Mouse (Mus musculus): ENCODE results near the gene Sorcs2. TPM values are rescaled to one million over a fixed set of nuclear protein-coding genes. Genes with fewer than 3 reads are reported as not detected.
A peak's percentile ranks its signal among the peaks of the same experiment; 100 is the strongest.

The Sorcs2 gene
- total and polyA plus RNA-seq, 2 experiments from 2014 or later = 12.4 to 50.3 TPM

DNA sequence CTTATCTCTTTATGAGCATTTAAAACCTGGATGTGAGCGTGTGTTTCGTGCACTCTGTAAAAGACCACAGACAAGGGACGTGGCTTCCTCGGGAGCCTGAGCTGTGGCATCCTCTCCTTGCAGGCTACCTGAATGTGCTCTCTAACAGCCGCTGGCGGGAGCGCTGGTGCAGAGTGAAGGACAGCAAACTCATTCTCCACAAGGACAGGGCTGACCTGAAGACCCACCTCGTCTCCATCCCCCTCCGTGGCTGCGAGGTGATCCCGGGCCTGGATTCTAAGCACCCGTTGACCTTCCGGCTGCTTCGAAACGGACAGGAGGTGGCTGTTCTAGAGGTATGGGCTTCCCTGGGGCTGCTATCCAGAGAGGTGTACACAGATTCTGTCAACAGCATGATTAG, 423.7 kb downstream of the Sorcs2 start:
- 90% methylated on average over 15 of the region's 15 CpGs for WGBS
- H3K4me1 ChIP-seq (ENCODE audit: insufficient read depth, low read length) = no peaks in the 10 kb centered on the region
- no peak overlapping the region for H3K9ac ChIP-seq (replicated peaks; ENCODE audit: low read length)
- H3K36me3 ChIP-seq (ENCODE audit: insufficient read depth, low read length) = peaks cover 35% of the 10 kb centered on the region
- ATAC-seq (no peak), DNase-seq (ENCODE audit: low spot score) (no peak)
- no peak overlapping the region for H3K27ac ChIP-seq
- no peak overlapping the region for H3K4me2 ChIP-seq (ENCODE audit: low read depth, low read length)
- H3K27me3 ChIP-seq (ENCODE audit: insufficient read depth, low read length) = no peaks in the 10 kb centered on the region
- no peak for TF ChIP-seq CTCF (IDR thresholded peaks at IDR 0.05; ENCODE audit: low read depth)
- H3K9me3 ChIP-seq (ENCODE audit: low read length) = no peaks in the 10 kb centered on the region
- no peak overlapping the region for H3K4me3 ChIP-seq (ENCODE audit: low read length)

GRCm38 (mm10) chr5:35973800-35974199, 424.1 kb downstream of the Sorcs2 start:
- no peak overlapping the region for H3K27ac ChIP-seq
- H3K9ac ChIP-seq (replicated peaks; ENCODE audit: low read length) = no peak overlapping the region
- DNase-seq (ENCODE audit: low spot score) (no peak), ATAC-seq (no peak)
- H3K4me1 ChIP-seq (ENCODE audit: insufficient read depth, low read length) = no peaks in the 10 kb centered on the region
- H3K27me3 ChIP-seq (ENCODE audit: insufficient read depth, low read length) = no peaks in the 10 kb centered on the region
- H3K4me3 ChIP-seq (ENCODE audit: low read length) = no peak overlapping the region
- H3K36me3 ChIP-seq (ENCODE audit: insufficient read depth, low read length) = peaks cover 36% of the 10 kb centered on the region
- no peaks in the 10 kb centered on the region for H3K9me3 ChIP-seq (ENCODE audit: low read length)
- 72% methylated on average over 12 of the region's 12 CpGs for WGBS
- no peak overlapping the region for H3K4me2 ChIP-seq (ENCODE audit: low read depth, low read length)
- no peak for TF ChIP-seq CTCF (IDR thresholded peaks at IDR 0.05; ENCODE audit: low read depth)

DNA sequence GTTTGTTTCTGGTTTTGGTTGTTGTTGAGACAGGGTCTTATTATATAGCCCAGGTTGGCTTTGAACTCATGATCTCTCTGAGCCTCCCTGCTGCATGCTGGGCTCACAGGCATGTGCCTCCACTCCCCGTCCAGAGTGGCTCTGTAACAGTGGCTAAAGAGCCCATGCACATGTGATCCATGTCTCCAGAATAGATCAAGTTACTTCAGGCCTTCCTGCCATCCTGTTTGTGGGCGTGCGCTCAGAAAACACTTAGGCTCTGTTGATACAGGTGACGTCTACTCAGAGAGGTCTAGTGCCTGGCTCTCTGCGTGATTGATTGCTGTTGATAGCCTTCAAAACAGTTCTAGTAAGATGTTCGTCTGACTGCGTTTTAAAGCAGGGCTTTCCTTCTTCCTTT, 425.2 kb downstream of the Sorcs2 start:
- Histone ChIP-seq H3K9me3 (ENCODE audit: low read length) (no peaks in the 10 kb centered on the region), H3K36me3 (ENCODE audit: insufficient read depth, low read length) (peaks cover 41% of the 10 kb centered on the region), H3K27me3 (ENCODE audit: insufficient read depth, low read length) (no peaks in the 10 kb centered on the region), H3K4me3 (ENCODE audit: low read length) (no peak overlapping the region), H3K27ac (no peak overlapping the region), H3K9ac (replicated peaks; ENCODE audit: low read length) (no peak overlapping the region), H3K4me2 (ENCODE audit: low read depth, low read length) (no peak overlapping the region), H3K4me1 (ENCODE audit: insufficient read depth, low read length) (no peaks in the 10 kb centered on the region)
- 88% methylated on average over 7 of the region's 7 CpGs for WGBS
- no peak for TF ChIP-seq CTCF (IDR thresholded peaks at IDR 0.05; ENCODE audit: low read depth)
- ATAC-seq (no peak), DNase-seq (ENCODE audit: low spot score) (no peak)

GRCm38 (mm10) chr5:35971841-35972578, 425.9 kb downstream of the Sorcs2 start:
- 63% methylated on average over 10 of the region's 10 CpGs for WGBS
- ATAC-seq (no peak), DNase-seq (ENCODE audit: low spot score) (peak; percentile 89)
- no peaks in the 10 kb centered on the region for H3K4me1 ChIP-seq (ENCODE audit: insufficient read depth, low read length)
- no peaks in the 10 kb centered on the region for H3K9me3 ChIP-seq (ENCODE audit: low read length)
- H3K4me2 ChIP-seq (ENCODE audit: low read depth, low read length) = no peak overlapping the region
- H3K9ac ChIP-seq (replicated peaks; ENCODE audit: low read length) = no peak overlapping the region
- H3K27me3 ChIP-seq (ENCODE audit: insufficient read depth, low read length) = no peaks in the 10 kb centered on the region
- 0 out of 2 replicates have a peak overlapping the region, but pooled peaks have one; percentile 27 for H3K27ac ChIP-seq
- TF ChIP-seq CTCF (IDR thresholded peaks at IDR 0.05; ENCODE audit: low read depth) = peak; percentile 92
- H3K36me3 ChIP-seq (ENCODE audit: insufficient read depth, low read length) = peaks cover 34% of the 10 kb centered on the region
- H3K4me3 ChIP-seq (ENCODE audit: low read length) = no peak overlapping the region

- Histone ChIP-seq H3K36me3 (ENCODE audit: insufficient read depth, low read length) (peaks cover 31% of the 10 kb centered on the region), H3K4me2 (ENCODE audit: low read depth, low read length) (no peak overlapping the region), H3K27me3 (ENCODE audit: insufficient read depth, low read length) (no peaks in the 10 kb centered on the region), H3K27ac (peak overlapping the region; percentile 45; the same call in 1 of the 2 replicates), H3K4me3 (ENCODE audit: low read length) (no peak overlapping the region), H3K4me1 (ENCODE audit: insufficient read depth, low read length) (no peaks in the 10 kb centered on the region), H3K9ac (replicated peaks; ENCODE audit: low read length) (no peak overlapping the region), H3K9me3 (ENCODE audit: low read length) (no peaks in the 10 kb centered on the region)
- DNase-seq (ENCODE audit: low spot score) = peak; percentile 66
- ATAC-seq = peak; percentile 75
- no peak for TF ChIP-seq CTCF (IDR thresholded peaks at IDR 0.05; ENCODE audit: low read depth)
- 32% methylated on average over 12 of the region's 12 CpGs for WGBS
Measured at GRCm38 (mm10) chr5:35970380-35971105, 427.4 kb downstream of the Sorcs2 start.

DNA sequence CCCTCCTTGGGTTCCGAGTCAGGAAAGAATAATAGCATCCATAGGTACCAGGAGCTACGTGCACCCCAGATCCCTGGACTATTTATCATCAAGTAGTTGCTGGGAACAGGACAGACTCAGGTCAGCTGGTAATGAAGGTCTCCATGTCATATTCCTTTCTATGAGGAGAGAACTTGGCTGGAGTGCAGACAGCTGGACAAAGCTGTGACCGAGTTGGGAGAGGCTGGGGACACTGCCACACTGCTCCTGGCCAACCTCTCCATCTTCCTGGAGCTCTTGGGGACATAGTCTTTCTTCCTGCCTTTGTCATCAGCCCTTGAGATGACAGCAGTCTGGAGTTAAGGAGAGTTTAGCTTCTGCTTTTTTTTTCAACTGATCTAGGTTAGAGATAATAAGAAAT, 428.1 kb downstream of the Sorcs2 start:
- Histone ChIP-seq H3K9me3 (ENCODE audit: low read length) (no peaks in the 10 kb centered on the region), H3K36me3 (ENCODE audit: insufficient read depth, low read length) (peaks cover 38% of the 10 kb centered on the region), H3K9ac (replicated peaks; ENCODE audit: low read length) (no peak overlapping the region), H3K27me3 (ENCODE audit: insufficient read depth, low read length) (no peaks in the 10 kb centered on the region), H3K27ac (peak overlapping the region; percentile 45; the same call in 1 of the 2 replicates), H3K4me3 (ENCODE audit: low read length) (no peak overlapping the region), H3K4me1 (ENCODE audit: insufficient read depth, low read length) (no peaks in the 10 kb centered on the region), H3K4me2 (ENCODE audit: low read depth, low read length) (no peak overlapping the region)
- WGBS = 58% methylated on average over 3 of the region's 3 CpGs
- DNase-seq (ENCODE audit: low spot score) = no peak
- TF ChIP-seq CTCF (IDR thresholded peaks at IDR 0.05; ENCODE audit: low read depth) = no peak
- ATAC-seq = no peak

Small RNA genes within 50 kb of the gene (microRNA-seq; reads per million reads assigned to microRNA genes)
- gene Mir7689 = 135 to 142 reads per million in 2 experiments

Other genes starting within 250 kb of the Sorcs2 start
- not detected in 2 replicates for gene Psapl1, start 194.1 kb downstream of the Sorcs2 start, total RNA-seq (2014; rRNA removed)
- not detected in 2 replicates for gene Psapl1, start 194.1 kb downstream of the Sorcs2 start, polyA plus RNA-seq (2015; fragmentation: Nextera tagmentation; extraction: Ambion mirVana)
- gene Grpel1, start 66.9 kb upstream of the Sorcs2 start, total RNA-seq (2014; rRNA removed) = 13.9 and 15.9 TPM in 2 replicates
- 41.4 and 41.9 TPM in 2 replicates for gene Grpel1, start 66.9 kb upstream of the Sorcs2 start, polyA plus RNA-seq (2015; fragmentation: Nextera tagmentation; extraction: Ambion mirVana)
- gene Tada2b, start 86.1 kb upstream of the Sorcs2 start, total RNA-seq (2014; rRNA removed) = 18.9 and 25.8 TPM in 2 replicates
- gene Tada2b, start 86.1 kb upstream of the Sorcs2 start, polyA plus RNA-seq (2015; fragmentation: Nextera tagmentation; extraction: Ambion mirVana) = 3.4 and 3.9 TPM in 2 replicates
- gene Ccdc96, start 86.4 kb upstream of the Sorcs2 start, total RNA-seq (2014; rRNA removed) = 0.63 and 1.3 TPM in 2 replicates
- 2.1 and 2.4 TPM in 2 replicates for gene Ccdc96, start 86.4 kb upstream of the Sorcs2 start, polyA plus RNA-seq (2015; fragmentation: Nextera tagmentation; extraction: Ambion mirVana)
- 22.9 and 28.6 TPM in 2 replicates for gene Tbc1d14, start 195.1 kb upstream of the Sorcs2 start, total RNA-seq (2014; rRNA removed)
- gene Tbc1d14, start 195.1 kb upstream of the Sorcs2 start, polyA plus RNA-seq (2015; fragmentation: Nextera tagmentation; extraction: Ambion mirVana) = 43.2 and 46.4 TPM in 2 replicates